Mouse (Mus musculus): ENCODE results near the gene Ccdc103.
A peak's percentile ranks its signal among the peaks of the same experiment; 100 is the strongest.

The Ccdc103 gene

GRCm38 (mm10) chr11:102880585-102881313 lies at the start of gene Ccdc103, which contains the start of gene Eftud2:
Gene Ccdc103, plus strand, starts transcription at chr11:102881204.
Gene Eftud2, minus strand, starts transcription at chr11:102880985.
- peak; percentile 91 for DNase-seq (ENCODE audit: low read depth, low spot score)

GRCm38 (mm10) chr11:102832700-102833297 lies 48.2 kb upstream of the Ccdc103 start:
- DNase-seq (ENCODE audit: low read depth, low spot score) = no peak

- no peak for DNase-seq (ENCODE audit: low read depth, low spot score)
Observed at GRCm38 (mm10) chr11:102834219-102834618, 46.8 kb upstream of the Ccdc103 start.

- no peak for DNase-seq (ENCODE audit: low read depth, low spot score)
Observed at GRCm38 (mm10) chr11:102835549-102835948, 45.5 kb upstream of the Ccdc103 start, which contains the start of gene Higd1b. Gene Higd1b, plus strand, starts transcription at chr11:102835849.

GRCm38 (mm10) chr11:102836146-102836545 lies 44.9 kb upstream of the Ccdc103 start:
- no peak for DNase-seq (ENCODE audit: low read depth, low spot score)

GRCm38 (mm10) chr11:102837385-102837784 lies 43.6 kb upstream of the Ccdc103 start:
- DNase-seq (ENCODE audit: low read depth, low spot score) = no peak

- DNase-seq (ENCODE audit: low read depth, low spot score) = no peak
Observed at GRCm38 (mm10) chr11:102838126-102838525, 42.9 kb upstream of the Ccdc103 start.

GRCm38 (mm10) chr11:102838616-102839150 lies 42.3 kb upstream of the Ccdc103 start:
- DNase-seq (ENCODE audit: low read depth, low spot score) = no peak

GRCm38 (mm10) chr11:102845926-102846325 lies 35.1 kb upstream of the Ccdc103 start:
- DNase-seq (ENCODE audit: low read depth, low spot score) = no peak

GRCm38 (mm10) chr11:102851883-102852282 lies 29.1 kb upstream of the Ccdc103 start:
- peak; percentile 81 for DNase-seq (ENCODE audit: low read depth, low spot score)

GRCm38 (mm10) chr11:102853760-102854159 lies 27.2 kb upstream of the Ccdc103 start:
- DNase-seq (ENCODE audit: low read depth, low spot score) = peak; percentile 64

- DNase-seq (ENCODE audit: low read depth, low spot score) = no peak
Observed at GRCm38 (mm10) chr11:102855941-102856340, 25.1 kb upstream of the Ccdc103 start.

- no peak for DNase-seq (ENCODE audit: low read depth, low spot score)
Observed at GRCm38 (mm10) chr11:102858951-102859350, 22.1 kb upstream of the Ccdc103 start.

- no peak for DNase-seq (ENCODE audit: low read depth, low spot score)
Observed at GRCm38 (mm10) chr11:102859933-102860332, 21.1 kb upstream of the Ccdc103 start.

- peak; percentile 59 for DNase-seq (ENCODE audit: low read depth, low spot score)
Observed at GRCm38 (mm10) chr11:102864272-102864671, 16.7 kb upstream of the Ccdc103 start.

- DNase-seq (ENCODE audit: low read depth, low spot score) = no peak
Observed at GRCm38 (mm10) chr11:102874801-102875334, 6.1 kb upstream of the Ccdc103 start.

GRCm38 (mm10) chr11:102879558-102879957 lies 1.4 kb upstream of the Ccdc103 start:
- DNase-seq (ENCODE audit: low read depth, low spot score) = no peak

- no peak for DNase-seq (ENCODE audit: low read depth, low spot score)
Observed at GRCm38 (mm10) chr11:102881314-102882198, 552 bp downstream of the Ccdc103 start.

GRCm38 (mm10) chr11:102884616-102885219 lies 3.7 kb downstream of the Ccdc103 start, which contains the start of gene Fam187a:
Gene Fam187a, plus strand, starts transcription at chr11:102885169.
- no peak for DNase-seq (ENCODE audit: low read depth, low spot score)

GRCm38 (mm10) chr11:102887433-102887832 lies 6.4 kb downstream of the Ccdc103 start:
- no peak for DNase-seq (ENCODE audit: low read depth, low spot score)

- DNase-seq (ENCODE audit: low read depth, low spot score) = no peak
Observed at GRCm38 (mm10) chr11:102888135-102888534, 7.1 kb downstream of the Ccdc103 start.

All from ES-CJ7 (cell line).